Mouse (Mus musculus) G1E-ER4 (cell line): ENCODE results near the gene Igf2bp3. TPM values are rescaled to one million over a fixed set of nuclear protein-coding genes. Genes with fewer than 3 reads are reported as not detected.

ENCODE experiments used
- GATA1 ChIP-seq: IDR thresholded peaks from one replicate; pipeline ENCODE4 v1.8.0; 2012; ENCODE audit warnings: low read length, inconsistent platforms
- polyA plus RNA-seq: library from polyadenylated mRNA; stranded (reverse); fragments of >175 nt; gene quantifications from 2 replicates; pipeline ENCODE4 v1.2.3, GENCODE M21; 2012

The Igf2bp3 gene
- polyA plus RNA-seq = 21.0 and 30.8 TPM in 2 replicates

DNA sequence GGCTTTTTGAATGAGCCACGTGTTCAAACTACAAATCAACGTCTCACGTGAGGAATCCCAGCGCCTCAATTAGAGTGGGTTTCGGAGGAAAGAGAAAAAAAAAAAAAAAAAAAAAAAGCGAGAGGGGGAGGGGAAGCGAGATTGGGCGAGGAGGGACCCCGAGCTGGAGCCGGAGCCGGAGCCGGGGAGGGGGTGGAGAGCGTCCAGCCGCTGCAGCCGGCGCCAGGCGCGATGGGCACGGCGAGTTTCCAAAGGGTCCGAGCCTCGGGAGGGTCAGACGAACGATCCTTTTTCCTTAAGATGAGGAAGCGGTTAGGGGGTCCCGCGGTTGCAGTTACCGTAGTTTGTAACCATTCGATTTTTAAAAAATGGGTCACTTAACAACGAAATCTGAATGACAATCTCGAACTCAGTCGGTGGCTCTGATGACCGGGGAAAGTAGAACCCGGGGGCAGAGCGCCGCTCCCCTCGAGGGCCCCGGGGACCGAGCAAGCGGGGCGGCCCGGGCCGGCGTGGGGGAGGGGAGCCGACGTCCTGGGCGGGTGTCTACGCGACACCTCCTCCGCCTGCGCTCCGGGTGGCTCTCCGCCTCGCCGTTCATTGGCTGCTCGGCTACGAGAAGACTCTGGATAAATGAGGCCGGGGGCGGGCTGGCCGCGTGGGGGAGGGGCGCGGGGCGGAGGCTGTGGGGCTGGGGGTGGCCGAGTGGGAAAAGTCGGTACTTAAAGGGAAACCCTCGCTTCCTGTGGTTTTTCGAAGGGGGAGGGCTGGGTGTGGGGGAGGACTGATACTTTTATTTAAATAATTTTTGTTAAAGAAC lies at the start of gene Igf2bp3:
Igf2bp3 (minus strand) TSS at position 30 of the 820 bp plus-strand sequence.
- TF ChIP-seq GATA1 = no peak

DNA sequence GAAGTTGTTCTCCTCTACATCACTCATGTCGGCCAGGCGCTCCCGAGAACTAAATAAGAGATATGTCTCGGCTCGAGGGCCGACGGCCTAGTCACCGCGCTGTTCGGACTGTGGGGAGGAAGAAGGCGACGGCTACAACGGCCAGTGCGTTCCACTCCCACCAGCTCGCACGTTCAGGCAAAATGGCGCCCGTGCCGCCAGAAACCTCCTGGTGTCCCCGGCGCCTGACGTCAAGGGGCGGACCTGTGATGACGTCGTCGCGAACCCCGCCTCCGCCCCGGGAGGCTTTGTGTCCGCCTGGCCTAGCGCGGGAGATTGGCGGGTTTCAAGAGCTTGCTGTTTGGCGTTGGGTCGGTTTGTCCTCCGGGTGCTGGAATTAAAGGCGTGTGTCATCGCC lies 49.1 kb upstream of the Igf2bp3 start, which contains the start of gene Tra2a:
Tra2a (minus strand) TSS at position 187 of the 397 bp plus-strand sequence.
- TF ChIP-seq GATA1 = no peak

- TF ChIP-seq GATA1 = no peak
Measured at GRCm38 (mm10) chr6:49263081-49263846, 48.5 kb upstream of the Igf2bp3 start.

DNA sequence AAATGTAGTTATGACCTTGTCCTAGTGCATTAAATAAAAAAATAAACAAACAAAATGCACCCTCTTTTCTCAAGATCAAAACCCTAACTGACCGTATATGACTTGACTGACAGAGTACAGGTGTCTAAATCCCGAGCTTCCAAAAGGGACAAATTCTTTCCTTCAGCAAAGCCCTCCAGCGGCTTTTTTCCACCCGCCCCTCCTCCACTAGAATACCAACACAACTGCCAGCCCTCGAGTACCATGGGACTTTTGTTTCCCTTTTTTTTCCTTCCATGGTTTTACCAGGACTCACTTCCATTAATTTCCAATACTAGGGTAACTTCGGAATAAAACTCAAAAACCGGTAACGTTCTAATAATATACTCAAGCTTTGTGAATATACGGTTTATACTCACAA lies 47.7 kb upstream of the Igf2bp3 start:
- TF ChIP-seq GATA1 = no peak

DNA sequence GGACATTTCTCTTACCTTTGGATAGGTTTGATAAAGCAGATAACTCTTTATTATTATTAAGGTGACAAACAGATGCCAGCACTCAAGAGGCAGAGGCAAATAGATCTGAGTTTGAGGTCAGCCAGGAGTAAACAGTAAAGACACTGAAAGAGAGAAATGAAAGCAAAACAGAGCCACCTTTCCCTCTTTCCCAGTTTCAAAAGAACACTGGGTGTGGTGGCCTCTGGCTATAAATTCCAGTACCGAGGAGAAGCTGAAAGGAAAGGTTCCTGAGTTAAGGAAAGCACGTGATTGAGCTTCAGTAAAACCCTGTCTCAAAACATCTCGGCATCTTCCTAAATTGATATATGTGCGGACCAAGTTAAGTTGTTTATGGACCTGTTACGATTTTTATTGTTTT lies 45.0 kb upstream of the Igf2bp3 start:
- no peak for TF ChIP-seq GATA1

DNA sequence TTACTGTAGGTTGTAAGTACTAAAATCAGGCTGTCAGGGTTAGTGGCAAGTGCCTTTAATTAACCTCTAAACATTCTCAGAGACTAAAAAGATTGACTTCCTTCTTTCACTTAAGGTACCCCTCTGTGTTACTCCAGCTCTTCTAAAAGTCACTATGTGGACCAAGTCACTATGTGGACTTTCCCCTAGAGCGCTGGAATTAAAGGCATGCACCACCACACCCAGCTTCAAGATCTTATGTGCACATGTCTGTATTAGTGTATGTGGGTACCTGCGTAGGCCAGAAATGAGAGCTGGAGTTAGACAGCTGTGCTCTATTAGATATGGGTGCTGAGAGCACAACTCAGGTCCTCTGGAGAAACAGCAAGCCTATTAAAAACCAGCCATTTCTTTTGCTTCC lies 43.1 kb upstream of the Igf2bp3 start:
- TF ChIP-seq GATA1 = no peak

GRCm38 (mm10) chr6:49252207-49252606 lies 37.5 kb upstream of the Igf2bp3 start:
- no peak for TF ChIP-seq GATA1

- TF ChIP-seq GATA1 = no peak
Measured at GRCm38 (mm10) chr6:49251199-49251598, 36.4 kb upstream of the Igf2bp3 start.

DNA sequence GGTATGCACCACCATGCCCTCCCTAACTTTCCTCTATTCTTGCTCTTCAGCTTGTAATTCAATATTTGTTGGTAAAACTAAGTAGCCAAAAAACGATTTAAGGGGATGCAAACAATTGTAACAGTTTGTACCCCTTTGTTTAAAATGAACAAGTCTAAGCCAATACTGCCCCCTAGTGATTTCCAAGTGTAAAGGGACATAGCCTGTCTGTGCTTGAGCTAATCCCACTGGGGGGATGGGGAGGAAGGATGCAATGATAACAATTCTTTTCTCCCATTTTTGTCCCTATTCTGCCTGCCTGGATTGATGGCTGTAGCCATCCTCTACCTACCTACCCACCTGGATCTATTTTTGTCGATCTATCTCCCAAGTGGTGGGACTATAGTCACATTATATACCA lies 32.5 kb upstream of the Igf2bp3 start:
- TF ChIP-seq GATA1 = no peak

DNA sequence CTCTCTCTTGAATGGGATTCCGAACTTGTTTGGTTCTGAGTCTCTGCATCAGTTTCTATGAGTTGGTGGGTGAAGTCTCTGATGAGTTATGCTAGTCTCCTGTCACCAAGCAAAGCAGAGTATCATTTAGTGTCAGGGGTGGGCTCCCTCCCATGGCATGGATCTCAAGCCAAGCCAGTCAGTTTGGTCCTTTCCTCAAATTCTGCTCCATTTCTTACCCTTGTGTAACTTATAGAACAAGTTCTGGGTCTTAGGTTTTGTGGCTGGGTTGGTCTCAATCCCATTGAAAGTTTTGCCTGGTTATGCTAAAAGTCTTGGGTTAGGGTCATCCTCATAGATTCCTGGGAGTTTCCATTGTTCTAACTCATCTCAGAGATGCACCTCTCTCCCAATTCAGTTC lies 27.6 kb upstream of the Igf2bp3 start:
- no peak for TF ChIP-seq GATA1

GRCm38 (mm10) chr6:49241562-49241961 lies 26.8 kb upstream of the Igf2bp3 start:
- TF ChIP-seq GATA1 = no peak

- TF ChIP-seq GATA1 = no peak
Measured at GRCm38 (mm10) chr6:49236331-49236730, 21.6 kb upstream of the Igf2bp3 start.

- TF ChIP-seq GATA1 = no peak
Measured at GRCm38 (mm10) chr6:49233356-49233755, 18.6 kb upstream of the Igf2bp3 start.

GRCm38 (mm10) chr6:49228126-49228679 lies 13.4 kb upstream of the Igf2bp3 start:
- TF ChIP-seq GATA1 = no peak

GRCm38 (mm10) chr6:49227184-49227735 lies 12.5 kb upstream of the Igf2bp3 start:
- no peak for TF ChIP-seq GATA1

- no peak for TF ChIP-seq GATA1
Measured at GRCm38 (mm10) chr6:49225728-49226123, 11.0 kb upstream of the Igf2bp3 start.
